Mouse (Mus musculus) myocyte (in vitro differentiated cells): ENCODE measurements around the gene Cryl1.

Experiments
- E2F4 ChIP-seq: IDR thresholded peaks from one replicate; pipeline ENCODE4 v1.6.1; 2011; ENCODE audit warnings: mild to moderate bottlenecking, control low read depth, moderate library complexity; ENCODE audit not compliant: insufficient read depth
- MAX ChIP-seq: IDR thresholded peaks from one replicate; pipeline ENCODE4 v1.6.1; 2011; ENCODE audit warnings: low read depth, mild to moderate bottlenecking, control low read depth
- MYOD1 ChIP-seq, 3 experiments: IDR thresholded peaks; one replicate each; pipeline ENCODE4 v1.6.1; 2011; ENCODE audit warnings: control low read depth in 2 of 3, low read depth in 2 of 3, mild to moderate bottlenecking in 2 of 3, moderate library complexity in 1 of 3; ENCODE audit not compliant: insufficient read length in 2 of 3, control insufficient read depth in 1 of 3
- MYOG ChIP-seq, 3 experiments: IDR thresholded peaks; one replicate each; pipeline ENCODE4 v1.6.1; 2011; ENCODE audit warnings: control low read depth in 2 of 3, low read depth in 2 of 3, mild to moderate bottlenecking in 2 of 3; ENCODE audit not compliant: insufficient read length in 2 of 3, control insufficient read depth in 1 of 3, insufficient read depth in 1 of 3
- POLR2A ChIP-seq: IDR thresholded peaks from one replicate; pipeline ENCODE4 v1.6.1; 2011; ENCODE audit warnings: low read depth, mild to moderate bottlenecking, control low read depth, moderate library complexity; ENCODE audit not compliant: insufficient read length
- POLR2AphosphoS2 ChIP-seq: IDR thresholded peaks from one replicate; pipeline ENCODE4 v1.6.1; 2011; ENCODE audit warnings: low read depth, control low read depth; ENCODE audit not compliant: insufficient read length
- REST ChIP-seq: IDR thresholded peaks from one replicate; pipeline ENCODE4 v1.6.1; 2011; ENCODE audit warnings: mild to moderate bottlenecking, control low read depth, moderate library complexity; ENCODE audit not compliant: insufficient read depth, insufficient read length
- SRF ChIP-seq: IDR thresholded peaks from one replicate; pipeline ENCODE4 v1.6.1; 2011; ENCODE audit warnings: low read depth; ENCODE audit not compliant: control insufficient read depth, insufficient read length
- TCF12 ChIP-seq: IDR thresholded peaks from one replicate; pipeline ENCODE4 v1.6.1; 2011; ENCODE audit warnings: mild to moderate bottlenecking, control low read depth; ENCODE audit not compliant: poor library complexity, insufficient read depth, severe bottlenecking
- USF1 ChIP-seq: IDR thresholded peaks from one replicate; pipeline ENCODE4 v1.6.1; 2011; ENCODE audit warnings: low read depth, mild to moderate bottlenecking, control low read depth, moderate library complexity

DNA sequence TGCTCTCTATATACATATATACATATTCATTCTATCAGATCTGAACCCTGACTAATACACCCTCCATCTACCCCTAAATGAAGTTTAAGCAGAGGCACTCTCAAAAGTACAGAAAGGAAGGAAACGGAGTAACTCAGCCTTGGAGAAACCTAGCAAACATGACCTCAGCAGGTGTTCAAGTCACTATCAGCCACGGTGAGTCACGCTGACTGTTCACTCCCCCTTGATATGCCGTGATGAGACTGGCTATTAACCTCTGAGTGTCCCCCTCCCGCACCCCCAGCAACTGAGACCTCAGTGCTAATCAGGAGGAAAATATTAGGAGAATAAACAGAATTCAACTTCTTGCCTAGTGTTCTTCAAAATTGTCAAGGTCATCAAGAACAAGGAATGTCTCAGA lies 12.7 kb downstream of the Cryl1 start:
- TF ChIP-seq USF1, result no peak
- no peak for TF ChIP-seq SRF
- no peak for TF ChIP-seq TCF12
- no peak for TF ChIP-seq MAX
- TF ChIP-seq MYOD1 (IDR thresholded peaks at IDR 0.05; ENCODE audit: control insufficient read depth in 1 of 3, insufficient read length in 2 of 3, low read depth in 2 of 3), result no peak
- TF ChIP-seq POLR2A, result no peak
- TF ChIP-seq MYOG (IDR thresholded peaks at IDR 0.05; ENCODE audit: control insufficient read depth in 1 of 3, insufficient read depth in 1 of 3, insufficient read length in 2 of 3, low read depth in 2 of 3), result no peak
- TF ChIP-seq POLR2AphosphoS2, result no peak
- TF ChIP-seq E2F4, result no peak
- TF ChIP-seq REST, result no peak
